Mouse (Mus musculus): ENCODE measurements around the gene Hdac4.

DNA sequence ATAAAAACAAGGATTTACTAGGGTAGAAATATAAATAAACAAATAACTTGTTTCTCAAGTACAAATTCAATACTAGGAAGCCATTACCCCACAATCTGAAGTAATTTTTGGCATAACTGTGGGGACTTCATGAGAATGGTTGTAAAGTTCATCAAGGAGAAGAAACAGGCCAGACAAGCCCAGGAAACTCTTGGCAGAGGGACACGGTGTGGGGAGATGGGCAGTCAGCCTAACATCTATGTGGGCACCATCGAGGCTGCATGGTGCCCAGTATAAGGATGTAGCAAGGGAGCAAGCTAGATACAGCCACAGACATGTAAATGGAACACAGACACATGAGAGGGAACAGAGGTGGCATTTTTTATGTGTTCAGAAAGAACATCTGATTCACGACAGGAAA is 171.6 kb downstream of the Hdac4 start:
- TF ChIP-seq POLR2A (IDR thresholded peaks at IDR 0.05; ENCODE audit: borderline replicate concordance, low read depth, low read length) (no peak), CTCF (IDR thresholded peaks at IDR 0.05; ENCODE audit: low read depth, low read length) (no peak)

Measured in bone marrow macrophage, adult 2 months (primary cell).